Mouse (Mus musculus) natural killer cell, adult 2 months (primary cell): Measurements from ENCODE around the gene Erc2.

Experiments
- DNase-seq, 2 experiments: peaks; one replicate each; pipeline ENCODE4 v3.0.0; 2022; ENCODE audit warnings: low spot score in 2 of 2

Gene Erc2

DNA sequence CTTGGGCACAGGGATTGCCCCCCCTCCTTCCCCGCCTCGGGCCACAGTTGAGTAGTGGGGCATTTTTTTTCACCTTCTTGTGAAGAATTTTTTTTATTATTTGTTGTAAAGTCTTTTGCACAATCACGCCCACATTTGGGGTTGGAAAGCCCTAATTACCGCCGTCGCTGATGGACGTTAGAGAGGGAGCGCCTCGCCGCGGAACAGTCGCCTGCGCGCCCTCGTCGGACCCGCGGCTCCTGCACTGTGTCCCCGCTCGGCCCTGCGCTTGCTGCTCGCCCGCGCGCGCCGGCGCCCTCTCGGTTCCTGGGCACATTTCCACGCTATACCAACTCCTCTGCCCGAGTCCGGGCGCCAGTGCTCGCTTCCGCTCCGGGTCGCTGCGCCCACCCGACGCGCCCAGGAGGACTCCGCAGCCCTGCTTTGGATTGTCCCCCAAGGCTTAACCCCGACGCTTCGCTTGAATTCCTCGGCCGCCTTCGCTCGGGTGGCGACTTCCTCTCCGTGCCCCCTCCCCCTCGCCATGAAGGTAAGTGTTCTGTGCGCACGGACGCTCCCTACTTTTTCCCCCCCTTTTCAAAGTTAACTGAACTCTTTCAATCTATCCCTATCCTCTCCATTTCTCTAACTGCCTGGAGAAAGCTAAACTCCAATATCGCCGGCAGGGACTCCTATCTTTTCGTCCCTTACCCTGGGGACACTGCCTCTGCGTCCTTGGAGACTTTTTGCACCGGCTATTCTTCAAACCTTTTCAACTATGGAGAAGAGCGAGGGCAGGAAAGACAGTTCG, 883.6 kb downstream of the Erc2 start:
- DNase-seq, result no peak

DNA sequence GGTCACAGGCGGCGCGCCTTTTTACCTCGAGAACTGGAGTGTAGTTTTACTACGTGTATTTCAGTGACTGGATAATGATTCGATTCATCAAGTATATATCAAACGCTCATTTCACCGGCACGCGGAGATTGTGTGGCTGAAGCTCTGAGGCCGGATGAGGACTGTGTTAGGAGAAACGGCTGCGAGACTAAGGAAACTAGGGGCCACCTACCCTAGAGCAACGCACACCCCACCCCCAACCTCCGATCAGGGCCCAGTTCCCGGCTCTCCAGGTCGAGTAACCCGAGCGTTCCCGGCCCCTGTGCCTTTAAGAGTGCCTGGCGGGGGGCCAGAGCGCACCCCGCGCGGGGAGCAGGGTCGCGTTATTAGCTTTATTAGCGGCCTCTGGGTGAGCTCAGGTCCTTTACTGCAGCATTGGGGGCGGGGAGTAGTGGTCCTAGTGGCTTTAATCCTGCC, 884.2 kb downstream of the Erc2 start:
- no peak for DNase-seq

DNA sequence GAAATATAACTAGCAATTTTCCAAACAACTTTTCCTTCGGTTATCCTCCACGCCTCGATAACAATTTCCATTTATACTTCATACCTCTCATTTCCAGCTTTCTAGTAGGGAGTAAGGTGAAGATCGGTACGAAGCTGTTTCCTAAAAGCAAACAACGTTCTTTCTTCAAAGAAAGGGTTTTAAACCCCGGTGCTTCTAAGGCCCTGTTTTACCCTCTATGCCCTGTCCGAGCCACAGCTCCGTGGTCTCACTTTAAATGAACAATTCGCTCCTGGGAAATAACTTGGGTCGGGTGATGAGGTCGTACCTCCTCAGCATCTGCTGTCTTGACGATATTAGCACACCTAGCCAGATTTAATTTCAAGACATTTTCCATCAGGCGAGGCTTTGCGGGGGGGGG, 884.8 kb downstream of the Erc2 start:
- no peak for DNase-seq

DNA sequence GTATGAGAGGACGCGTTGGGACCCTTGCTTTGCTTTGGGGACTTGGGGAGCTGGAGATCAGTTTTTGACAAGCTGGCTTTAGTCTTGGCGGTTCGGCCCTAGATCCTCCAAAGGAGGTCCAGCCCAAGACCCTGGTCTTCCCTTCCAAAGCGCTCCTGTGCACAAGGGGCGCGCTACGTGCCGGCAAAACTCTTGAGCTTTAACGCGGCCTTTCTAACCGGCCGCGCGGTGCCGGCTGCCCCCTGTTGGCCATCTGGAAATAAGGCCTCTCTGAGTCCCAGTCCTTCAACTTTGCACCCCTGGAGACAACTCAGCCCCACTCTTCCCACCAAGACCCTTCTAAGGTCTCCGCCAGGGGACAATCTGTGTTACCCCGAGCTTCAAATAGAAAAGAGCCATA, 885.2 kb downstream of the Erc2 start:
- no peak for DNase-seq

DNA sequence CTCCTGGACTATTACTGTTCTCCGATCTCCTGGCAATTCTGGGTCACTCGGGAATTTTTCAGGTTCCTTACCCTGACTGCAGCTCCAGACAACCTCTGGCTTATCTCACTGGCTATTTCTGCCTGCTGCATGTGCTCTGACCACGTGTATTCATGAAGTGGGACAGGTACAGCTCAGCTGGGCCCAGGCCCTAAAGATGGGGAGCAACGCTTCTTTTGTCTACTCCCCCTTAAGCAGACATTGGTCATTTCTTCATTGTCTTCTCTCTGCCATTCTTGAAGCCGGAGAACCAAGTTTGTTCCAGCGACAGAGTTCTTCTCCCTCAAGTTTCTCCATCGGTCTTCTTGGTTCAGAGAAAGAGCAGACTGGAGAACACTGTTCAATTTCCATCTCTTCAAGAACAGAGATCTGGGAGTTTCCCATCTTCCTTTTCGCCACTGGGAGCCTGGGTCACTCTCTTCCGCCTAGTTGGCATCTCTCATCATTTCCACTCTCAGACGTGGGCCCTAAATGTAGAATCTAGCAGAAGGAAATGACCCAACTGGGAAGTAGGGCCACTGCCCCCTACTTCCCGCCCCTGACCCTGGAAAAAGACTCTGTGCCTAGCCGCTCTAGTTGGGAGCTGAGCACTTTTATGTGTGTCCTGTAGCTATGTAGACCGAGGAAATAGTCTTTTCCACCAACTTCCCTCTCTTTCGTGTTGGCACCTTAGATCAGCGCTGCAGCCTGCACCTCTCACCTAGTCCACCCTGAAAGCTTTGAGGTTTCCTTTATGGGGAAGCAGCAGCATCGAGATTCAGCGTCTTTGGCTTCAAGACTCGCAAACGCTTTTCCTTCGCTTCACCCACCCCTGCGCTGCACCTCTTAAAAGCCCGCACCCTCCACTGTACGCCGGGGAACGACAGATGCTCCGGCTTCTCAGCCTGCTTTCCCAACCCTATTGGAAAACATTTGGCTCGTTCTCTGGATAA, 886.3 kb downstream of the Erc2 start:
- no peak for DNase-seq

DNA sequence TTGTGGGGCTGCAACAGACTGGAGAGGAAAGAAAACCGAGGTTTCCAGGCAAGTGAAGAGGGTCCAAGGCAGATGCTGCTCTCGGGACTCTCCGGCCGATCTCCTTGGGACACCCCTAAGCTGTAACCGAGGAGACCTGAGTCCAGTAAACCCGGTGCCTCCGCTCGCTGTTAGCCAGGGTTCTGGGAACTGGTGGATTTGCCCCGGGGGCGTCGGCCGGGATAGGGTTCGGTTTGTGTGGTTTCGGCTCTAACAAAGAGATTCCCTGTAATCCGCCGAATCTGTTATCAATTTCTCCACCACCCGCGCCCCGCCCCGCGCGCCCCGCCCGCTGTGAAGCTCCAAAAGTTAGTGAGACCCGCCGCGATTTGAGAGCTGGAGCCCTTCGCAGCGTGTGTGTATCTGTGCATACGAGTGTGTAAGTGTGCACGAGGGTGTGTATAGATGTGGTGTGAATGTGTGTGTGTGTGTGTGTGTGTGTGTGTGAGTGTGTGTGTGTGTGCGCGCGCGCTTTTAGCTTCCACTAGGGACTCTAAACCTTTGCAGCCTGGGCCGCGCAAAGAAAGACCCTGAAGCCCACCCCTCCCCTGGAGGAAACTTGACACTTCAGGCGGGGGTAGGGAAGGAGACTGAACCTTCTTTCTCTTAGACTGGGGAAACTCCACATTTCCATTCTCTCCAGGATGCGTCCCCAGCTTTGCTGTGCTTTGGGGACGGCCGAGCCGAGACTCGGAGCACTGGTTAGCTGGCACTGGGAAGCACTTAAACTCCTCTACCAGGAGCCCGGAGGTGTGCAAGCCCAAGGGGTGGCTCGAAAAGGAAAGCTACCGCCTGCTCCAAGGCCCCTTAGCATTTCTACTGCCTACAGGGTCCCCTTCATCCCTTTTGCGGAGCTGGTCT, 887.5 kb downstream of the Erc2 start:
- no peak for DNase-seq

DNA sequence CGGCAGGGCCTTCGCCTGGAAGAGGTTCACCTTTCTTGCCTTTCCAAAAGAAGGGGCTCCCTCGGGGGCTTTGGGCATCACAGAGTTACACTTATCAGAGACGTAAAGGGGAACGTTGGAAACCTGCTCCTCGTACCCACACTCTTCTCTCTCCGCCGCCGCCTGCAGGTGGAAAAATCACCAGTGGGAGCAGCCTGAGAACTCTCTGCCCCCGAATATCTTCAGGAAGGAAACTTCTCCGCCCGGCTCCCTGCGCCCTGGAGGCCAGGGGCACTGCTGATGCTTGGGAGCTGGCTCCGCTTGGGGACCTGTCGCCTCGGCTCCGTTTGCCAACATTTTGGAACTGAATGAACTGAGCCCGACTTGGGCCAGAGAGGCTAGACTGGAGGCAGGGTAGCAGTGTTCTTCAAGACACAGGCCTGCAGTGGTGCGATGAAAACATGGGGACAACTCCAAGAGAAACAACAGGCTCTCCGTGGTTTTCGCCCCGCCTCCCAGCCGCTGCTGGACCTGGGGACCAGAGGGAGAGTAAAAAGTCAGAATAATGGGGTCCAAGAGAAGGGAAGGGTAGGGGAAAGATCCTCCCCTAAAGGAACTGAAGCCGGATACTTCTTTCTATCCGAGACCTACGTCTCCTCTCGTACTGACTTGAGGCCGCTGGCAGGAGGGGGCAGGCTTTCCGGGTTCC, 888.3 kb downstream of the Erc2 start:
- no peak for DNase-seq

DNA sequence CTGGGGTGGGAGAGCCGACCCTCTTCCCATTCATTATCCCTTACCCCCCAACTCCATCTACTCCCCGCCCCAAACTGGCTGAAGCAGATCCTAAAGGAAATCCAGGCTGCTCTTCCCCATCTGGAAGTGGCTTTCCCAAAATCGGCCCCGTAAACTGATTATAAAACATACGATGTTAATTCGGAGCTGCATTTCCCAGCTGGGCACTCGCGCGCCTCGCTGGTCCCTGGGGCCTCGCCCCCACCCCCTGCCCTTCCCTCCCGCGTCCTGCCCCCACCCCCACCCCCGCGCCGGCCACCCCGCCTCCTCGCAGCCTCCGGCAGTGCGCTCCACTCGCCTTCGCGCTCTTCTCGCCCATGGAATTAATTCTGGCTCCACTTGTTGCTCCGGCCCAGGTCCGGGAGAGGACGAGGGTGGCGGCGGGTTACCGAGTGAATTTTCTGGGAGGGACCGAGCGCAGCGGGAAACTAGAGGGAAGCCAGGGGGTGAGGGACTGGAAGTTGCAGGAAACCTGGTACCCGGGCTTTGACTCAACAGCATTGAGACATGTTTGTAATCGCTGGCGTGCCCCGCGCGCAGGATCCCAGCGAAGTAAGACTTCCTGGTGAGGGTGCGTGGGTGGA, 888.9 kb downstream of the Erc2 start:
- no peak for DNase-seq

DNA sequence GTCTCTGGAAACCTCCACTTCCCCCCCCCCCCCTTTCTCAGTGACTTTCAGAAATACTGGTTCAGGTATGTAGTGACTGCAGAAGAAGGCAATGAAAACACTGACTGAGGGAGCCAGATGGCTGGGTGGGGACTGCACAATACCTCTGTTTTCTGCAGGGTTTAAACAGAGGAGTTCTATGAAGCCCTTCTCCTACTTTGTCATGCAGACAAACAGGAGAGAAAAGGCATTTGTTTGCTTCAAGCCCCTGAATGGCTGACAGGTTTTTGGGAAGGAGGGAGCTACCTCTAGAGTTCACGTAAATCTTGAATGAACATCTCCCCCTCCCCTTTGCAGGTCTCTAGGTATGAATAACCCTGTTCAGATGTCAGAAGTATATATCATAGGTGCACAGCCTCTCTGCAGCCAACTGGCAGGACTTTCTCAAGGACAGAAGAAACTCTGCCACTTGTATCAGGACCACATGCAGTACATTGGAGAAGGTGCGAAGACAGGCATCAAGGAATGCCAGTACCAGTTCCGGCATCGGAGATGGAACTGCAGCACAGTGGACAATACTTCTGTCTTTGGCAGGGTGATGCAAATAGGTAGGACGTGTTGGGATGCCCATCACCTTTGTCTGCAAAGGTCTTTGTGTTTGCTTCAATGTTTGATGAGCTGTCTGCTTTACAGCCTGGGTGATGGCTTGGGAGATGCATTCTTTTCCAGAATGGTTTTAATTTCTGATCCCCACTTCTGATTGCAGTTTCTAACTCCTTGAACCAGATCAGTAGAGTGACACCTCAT, 890.8 kb downstream of the Erc2 start:
- DNase-seq, result no peak

DNA sequence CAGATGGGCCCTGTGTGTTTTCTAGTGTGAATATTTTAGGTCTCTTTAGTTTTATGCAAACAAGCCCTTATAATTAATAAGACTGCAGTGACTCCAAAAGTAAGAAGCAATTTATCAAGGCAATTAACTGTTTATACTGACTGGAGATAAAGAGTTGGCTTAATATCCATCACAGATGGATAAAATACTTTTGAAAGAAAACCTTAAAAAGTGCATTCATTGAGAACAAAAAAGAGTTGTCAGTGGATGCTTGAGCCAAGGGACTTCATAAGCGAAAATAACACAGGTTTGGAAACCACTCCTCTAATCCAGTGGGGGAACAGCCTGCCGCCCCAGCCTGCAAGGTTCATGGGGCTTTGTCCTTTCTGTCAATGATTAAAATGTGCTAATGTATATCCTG, 891.9 kb downstream of the Erc2 start:
- DNase-seq, result no peak

DNA sequence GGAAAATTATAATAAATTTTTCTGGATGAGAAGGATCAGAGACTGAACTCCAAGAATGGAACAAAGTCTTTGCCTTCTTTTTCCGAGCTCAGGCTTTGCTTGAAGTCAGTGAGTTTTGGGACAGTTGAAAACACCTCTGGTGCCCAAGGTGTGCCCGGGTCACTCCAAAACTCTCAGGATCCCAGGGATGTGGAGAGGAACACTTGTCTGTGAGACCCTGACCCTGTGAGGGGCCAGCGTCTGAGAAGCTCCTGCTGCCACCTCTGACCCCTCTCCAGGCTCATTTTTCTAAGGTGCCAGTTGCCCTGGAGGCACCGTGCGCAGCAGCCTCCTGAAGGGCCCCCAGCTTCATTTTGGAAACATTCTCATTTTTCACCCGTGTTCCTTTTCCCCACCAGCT, 893.1 kb downstream of the Erc2 start:
- no peak for DNase-seq

DNA sequence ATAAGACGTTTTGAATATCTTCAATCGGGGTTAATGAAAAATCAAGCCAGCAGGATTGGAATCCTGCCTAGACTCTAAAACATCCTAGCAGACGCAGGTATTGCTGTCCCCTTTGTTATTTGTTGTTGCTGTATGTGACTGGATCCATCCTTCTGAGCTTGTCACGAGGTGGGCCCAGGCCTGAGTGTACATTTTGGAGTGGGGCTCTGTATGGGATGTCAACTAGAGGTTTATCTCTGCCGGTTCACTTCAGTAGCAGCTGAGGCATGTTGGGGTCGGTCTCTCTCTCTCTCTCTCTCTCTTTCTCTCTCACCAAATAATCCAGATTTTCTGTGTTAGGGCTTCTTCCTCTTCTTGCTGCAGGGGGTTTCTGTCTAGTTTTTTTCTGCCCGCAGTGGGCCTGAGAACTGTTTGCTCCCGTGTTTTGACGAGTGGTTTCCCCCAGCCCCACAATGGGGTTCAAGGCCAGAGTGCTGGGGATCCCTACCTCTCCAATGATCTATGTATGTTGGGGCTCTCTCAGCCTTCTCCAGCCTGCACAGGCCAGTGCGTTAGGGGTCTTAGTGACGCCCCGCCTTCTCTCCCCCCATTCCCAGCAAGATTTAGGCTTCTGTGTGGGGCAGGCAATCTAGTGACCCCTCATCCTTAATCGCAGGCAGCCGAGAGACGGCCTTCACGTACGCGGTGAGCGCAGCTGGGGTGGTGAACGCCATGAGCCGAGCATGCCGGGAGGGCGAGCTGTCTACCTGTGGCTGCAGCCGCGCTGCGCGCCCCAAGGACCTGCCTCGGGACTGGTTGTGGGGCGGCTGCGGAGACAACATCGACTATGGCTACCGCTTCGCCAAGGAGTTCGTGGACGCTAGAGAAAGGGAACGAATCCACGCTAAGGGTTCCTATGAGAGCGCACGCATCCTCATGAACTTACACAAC, 895.7 kb downstream of the Erc2 start:
- DNase-seq, result no peak

DNA sequence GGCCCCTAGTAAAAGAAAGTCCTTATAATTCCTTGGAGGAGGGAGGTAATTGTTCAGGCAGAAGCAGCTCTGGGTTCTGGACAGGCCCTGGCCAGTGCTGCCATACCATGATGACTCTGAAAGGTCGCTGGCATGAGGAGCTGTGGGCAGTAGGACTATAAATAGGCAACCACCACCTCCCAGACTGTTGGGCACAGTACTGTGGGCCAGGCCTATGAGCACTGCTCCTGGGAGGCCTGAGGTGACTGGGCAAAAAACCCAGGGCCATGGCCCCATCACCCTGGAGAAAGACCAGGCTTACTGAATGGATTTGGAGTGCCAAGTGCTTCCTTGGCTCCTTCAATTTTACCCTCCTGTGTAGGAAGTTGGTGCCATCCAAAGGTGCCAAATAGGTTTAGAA, 898.9 kb downstream of the Erc2 start:
- no peak for DNase-seq

DNA sequence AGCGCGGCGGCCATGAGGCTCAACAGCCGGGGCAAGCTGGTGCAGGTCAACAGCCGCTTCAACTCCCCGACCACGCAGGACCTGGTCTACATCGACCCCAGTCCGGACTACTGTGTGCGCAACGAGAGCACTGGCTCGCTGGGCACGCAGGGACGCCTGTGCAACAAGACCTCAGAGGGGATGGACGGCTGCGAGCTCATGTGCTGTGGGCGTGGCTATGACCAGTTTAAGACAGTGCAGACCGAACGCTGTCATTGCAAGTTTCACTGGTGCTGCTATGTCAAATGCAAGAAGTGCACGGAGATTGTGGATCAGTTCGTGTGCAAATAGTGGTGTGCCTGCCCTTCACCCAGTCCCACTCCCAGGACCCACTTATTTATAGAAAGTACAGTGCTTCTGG, 900.4 kb downstream of the Erc2 start:
- DNase-seq, result no peak

DNA sequence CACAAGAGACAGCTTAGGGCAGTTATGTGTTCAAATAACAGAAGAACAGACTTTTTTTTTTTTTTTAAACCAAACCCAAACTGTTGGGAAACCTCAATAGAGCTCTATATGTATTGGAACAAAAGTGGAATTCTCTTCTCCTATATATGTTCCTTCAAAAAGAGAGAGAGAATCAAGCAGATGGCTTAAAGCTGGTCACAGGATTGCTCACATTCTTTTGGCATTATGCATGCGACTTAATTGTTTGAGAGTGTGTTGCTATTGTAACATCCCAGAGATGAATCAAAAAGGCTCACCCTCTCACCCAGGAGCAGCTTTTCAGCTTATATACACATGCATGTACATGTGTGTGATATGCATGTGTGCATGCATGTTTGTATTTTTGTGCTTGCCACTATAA, 903.3 kb downstream of the Erc2 start:
- no peak for DNase-seq
